Mouse (Mus musculus): ENCODE data around the gene Speer4f2.
"Not testable (repeated sequence)": the region's sequence is repeated elsewhere in the genome, so short reads cannot be mapped to it uniquely, and the experiment has no call there.

Speer4f2 gene

DNA sequence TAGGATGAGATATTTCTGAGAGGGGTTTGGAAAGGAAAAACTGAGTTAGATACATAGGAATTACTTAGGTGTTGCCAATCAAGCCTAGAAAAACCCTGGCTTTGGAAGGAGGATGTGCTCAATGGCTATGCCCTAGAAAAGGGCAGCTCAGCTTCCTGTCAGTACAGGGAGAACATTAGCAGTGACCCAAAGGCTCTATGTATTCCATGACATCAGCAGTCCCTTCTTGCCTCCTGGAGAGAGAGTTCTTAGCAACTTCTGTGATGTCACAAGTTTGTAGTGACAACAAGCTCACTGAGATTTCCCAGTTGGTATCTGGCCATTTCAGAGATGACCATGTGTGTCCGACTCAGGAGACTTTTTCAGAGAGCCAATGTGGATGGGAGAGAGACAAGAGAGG lies at the start of gene Speer4f2:
TSS of gene Speer4f2 (plus strand) at position 301 of the 400 bp plus-strand sequence.
- DNase-seq (ENCODE audit: low spot score) = not testable (repeated sequence)

DNA sequence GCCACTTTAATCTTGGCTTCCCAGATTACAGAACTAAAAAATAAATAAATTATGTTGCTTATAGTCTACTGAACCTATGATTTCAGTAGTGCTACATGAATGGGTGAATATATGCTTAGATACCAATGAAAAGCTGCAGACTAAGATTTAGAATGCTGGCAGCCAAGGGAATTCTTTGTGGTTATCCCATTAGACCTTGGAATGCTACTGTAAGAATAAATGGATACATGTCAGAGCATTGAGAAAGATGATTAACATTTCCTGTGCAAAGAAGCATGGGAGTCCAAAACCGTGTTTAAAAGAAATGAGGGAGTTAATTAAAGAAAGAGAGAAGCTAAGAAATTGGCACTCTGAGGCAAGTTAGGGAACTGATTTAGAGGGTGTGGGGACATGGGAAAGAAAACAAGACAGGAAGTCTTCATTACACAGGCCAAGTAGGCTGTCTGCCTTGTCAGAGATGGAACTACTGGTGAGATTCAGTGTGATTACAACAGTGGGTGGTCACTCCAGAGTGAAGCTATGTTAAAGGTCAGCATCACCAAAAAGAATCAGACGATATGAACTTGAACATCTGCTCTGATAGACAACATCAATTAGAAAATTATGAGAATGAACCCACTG lies 43.9 kb upstream of the Speer4f2 start:
- DNase-seq (ENCODE audit: low spot score) = no peak

DNA sequence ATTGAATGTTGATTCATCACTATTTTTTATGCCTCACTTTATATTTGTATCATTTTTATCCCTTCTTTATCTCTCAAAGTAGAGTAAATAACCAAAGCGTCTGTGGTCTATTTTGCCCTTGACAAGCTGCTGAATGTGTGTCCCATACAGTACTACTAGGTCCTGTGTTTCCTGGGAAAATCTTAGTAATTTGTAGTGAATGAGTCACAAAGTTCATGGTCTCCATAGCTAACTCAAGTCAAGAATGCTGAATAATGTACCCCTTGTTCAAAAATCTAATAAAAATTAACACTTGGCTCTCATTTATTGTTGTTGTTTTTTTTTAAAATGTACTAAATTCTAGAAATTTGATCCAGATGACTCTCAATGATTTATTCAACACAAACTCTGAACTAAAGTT lies 38.1 kb upstream of the Speer4f2 start:
- no peak for DNase-seq (ENCODE audit: low spot score)

DNA sequence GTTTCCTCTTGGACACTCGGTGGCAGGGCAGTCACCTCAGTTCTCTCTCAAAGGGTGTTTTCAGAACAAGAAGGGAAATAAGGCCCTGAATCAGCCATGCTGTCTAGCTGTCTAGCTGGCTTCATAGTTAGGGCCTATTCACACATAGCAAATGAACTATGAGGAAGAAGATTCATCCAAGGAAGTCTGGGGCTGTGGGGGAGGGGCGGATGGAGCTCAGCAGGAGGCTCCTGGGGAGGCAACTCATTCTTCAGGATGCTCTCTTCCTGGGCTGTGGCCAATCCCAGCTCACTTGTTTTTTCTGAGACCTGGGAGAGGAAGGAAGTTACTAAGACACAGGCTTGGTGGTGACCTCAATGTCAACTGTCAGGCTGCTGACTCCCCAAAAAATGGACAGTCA lies 27.2 kb upstream of the Speer4f2 start:
- DNase-seq (ENCODE audit: low spot score) = not testable (repeated sequence)

- DNase-seq (ENCODE audit: low spot score) = no peak
These were observed 13.5 kb upstream of the Speer4f2 start for GRCm38 (mm10) chr5:17359394-17359999.

- no peak for DNase-seq (ENCODE audit: low spot score)
These were observed 16.9 kb downstream of the Speer4f2 start for GRCm38 (mm10) chr5:17389926-17390325.

- DNase-seq (ENCODE audit: low spot score) = no peak
These were observed 18.2 kb downstream of the Speer4f2 start for GRCm38 (mm10) chr5:17391207-17391606.

GRCm38 (mm10) chr5:17400571-17400970 lies 27.6 kb downstream of the Speer4f2 start:
- no peak for DNase-seq (ENCODE audit: low spot score)

- DNase-seq (ENCODE audit: low spot score) = no peak
These were observed 28.5 kb downstream of the Speer4f2 start for GRCm38 (mm10) chr5:17401206-17402077.

DNA sequence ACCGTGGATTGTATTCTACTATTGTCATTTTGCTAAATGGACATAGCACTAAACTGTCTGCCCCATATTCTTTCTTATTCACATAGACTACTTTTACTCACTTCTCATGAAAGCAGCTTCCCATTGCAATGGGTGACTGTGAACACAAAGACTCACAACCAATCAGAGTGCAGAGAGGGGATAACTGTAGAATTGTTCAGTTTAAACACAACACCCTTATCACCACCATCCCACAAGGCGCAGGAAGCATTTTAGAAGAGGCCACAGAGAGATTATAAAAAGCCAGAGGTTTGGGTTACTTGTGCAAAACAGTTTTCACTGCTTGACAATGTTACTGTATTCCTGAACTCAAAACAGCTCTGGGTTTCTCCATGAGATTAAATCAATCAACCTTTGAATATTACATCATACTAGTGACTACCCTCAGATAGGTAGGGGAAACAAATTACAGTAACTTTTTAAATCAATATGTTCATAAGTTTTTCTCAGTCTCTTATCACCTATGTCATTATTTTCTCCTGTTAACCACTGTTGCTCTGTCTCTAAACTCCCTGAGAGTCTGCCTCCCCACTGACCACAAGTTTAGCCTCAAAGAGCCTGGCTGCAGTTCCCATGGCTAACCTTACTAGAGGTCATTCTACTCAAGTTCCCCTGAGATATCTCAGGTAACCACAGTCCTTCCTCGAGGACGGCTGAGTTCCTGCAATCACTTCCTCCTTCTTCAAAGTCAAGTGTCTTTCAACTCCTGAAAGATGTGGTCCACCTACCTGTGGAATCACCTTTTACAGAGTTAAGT lies 29.5 kb downstream of the Speer4f2 start:
- DNase-seq (ENCODE audit: low spot score) = no peak

DNA sequence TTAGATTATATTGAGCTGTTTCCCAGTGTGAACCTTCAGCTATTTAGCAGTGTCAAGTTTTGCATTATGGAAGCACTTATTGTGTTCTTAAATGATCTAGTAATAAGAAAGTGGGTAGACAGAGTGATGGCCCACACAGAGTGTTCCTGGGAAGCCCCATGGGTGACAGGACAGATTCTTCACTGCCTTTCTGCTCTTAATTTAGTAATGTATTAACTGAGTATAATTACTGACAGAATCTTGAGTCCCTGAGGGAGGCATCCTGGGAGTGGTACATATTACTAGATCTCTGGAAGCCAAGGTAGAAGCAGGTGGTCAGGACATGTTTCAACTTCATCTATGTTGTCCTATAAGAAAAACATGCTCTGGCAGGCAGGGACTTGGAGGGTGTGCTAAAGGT lies 30.6 kb downstream of the Speer4f2 start:
- no peak for DNase-seq (ENCODE audit: low spot score)

DNA sequence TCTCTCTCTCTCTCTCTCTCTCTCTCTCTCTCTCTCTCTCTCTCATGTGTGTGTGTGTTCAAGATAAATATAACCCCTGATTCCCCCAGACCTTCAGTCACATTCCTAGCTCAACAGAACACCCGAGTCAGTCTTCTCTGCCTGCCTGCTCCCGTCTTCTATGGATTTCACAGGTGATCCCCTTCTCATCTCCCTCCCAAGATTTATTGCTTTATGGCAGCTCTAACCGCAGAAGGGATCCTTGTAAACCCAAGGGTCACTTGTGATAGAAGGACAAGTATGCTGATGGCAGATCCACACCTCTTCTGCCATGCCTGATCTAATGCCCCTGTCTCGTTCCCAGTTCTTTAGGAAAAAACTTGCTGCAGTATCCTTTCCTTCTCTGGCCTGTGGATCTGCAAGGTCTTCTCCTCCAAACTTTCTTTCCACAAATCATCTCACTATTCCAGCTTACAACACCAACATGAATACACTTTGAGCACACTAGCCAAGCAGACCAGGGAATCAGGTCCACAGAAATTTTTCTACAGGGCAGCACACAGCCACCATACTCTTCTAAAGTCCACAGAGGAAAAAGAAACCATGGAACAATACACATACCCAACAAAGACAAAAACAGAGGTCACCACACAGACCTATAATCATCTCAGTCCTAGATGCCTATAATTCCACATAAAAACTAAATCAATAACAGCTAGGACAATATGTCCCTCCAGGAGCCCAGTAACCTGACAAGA lies 36.1 kb downstream of the Speer4f2 start:
- no peak for DNase-seq (ENCODE audit: low spot score)

DNA sequence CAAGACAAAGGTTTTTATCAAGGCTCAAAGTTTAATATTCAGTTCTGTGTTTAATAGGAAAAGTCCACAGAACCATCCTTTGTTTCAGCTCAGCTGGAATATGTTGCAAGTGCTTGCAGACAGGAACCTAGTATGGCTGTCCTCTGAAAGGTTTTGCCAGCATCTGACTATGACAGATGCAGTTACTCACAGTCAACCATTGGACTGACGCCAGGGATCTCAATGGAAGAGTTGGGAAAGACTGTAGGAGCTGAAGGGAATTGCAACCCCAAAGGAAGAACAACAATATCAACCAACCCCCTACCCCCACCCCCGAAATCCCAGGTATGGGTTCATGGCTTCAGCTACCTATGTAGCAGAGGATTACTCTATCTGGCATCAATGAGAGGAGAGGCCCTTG lies 44.2 kb downstream of the Speer4f2 start:
- no peak for DNase-seq (ENCODE audit: low spot score)

GRCm38 (mm10) chr5:17419215-17419820 lies 46.3 kb downstream of the Speer4f2 start:
- peak; percentile 24 for DNase-seq (ENCODE audit: low spot score)

DNA sequence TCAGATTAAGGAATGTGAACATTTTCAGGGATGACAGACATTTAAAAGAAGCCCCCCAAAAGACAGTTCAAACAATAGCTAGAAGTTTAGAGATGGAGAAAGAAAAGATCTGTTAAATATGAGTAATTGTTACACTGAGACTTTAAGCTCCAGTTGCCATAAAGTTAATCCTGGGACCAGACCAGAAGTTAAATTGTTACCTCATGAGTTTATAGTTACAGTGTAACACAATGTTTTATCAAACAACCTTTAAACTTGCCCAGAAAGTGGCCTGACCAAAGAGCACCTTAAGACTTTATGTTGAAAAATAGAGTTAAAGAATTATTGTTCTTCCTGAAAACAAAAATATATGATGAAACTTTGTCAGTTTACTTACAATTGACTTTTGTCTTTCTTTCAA lies 46.9 kb downstream of the Speer4f2 start:
- no peak for DNase-seq (ENCODE audit: low spot score)

DNA sequence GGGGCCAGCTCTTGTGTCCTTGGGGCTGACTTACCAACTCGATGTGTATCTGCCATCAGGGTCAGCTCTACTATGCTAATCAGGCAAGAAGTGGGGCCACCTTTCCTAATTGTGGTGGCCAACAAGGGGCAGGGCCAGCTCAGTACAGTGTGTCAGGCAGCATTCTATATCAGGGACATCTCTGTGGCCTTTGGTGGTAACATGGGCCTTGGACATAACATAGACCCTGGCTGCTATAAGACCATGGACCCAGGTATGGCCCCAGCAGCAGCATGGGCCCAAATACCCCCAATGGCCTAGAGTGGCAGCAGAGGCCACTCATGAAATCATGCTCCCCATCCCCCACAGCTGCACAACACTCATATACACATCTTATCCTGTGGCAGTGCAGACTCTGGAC lies 49.2 kb downstream of the Speer4f2 start:
- no peak for DNase-seq (ENCODE audit: low spot score)

- no peak for DNase-seq (ENCODE audit: low spot score)
These were observed 54.0 kb downstream of the Speer4f2 start for GRCm38 (mm10) chr5:17426930-17427329.

Measured in MN1 (cell line).